Mouse (Mus musculus) kidney, adult 8-10 months (tissue): ENCODE measurements around the gene Rad51d.
A peak's percentile ranks its signal among the peaks of the same experiment; 100 is the strongest.
"Not testable (repeated sequence)": the region's sequence is repeated elsewhere in the genome, so short reads cannot be mapped to it uniquely, and the experiment has no call there.

Experiments
- DNase-seq, 2 experiments: peaks; one replicate each; pipeline ENCODE4 v3.0.0; 2022

The Rad51d gene

GRCm38 (mm10) chr11:82890342-82890762 is at the start of gene Rad51d:
Rad51d (minus strand) TSS chr11:82890614.
- peak; percentile 93 to 96 for DNase-seq

DNA sequence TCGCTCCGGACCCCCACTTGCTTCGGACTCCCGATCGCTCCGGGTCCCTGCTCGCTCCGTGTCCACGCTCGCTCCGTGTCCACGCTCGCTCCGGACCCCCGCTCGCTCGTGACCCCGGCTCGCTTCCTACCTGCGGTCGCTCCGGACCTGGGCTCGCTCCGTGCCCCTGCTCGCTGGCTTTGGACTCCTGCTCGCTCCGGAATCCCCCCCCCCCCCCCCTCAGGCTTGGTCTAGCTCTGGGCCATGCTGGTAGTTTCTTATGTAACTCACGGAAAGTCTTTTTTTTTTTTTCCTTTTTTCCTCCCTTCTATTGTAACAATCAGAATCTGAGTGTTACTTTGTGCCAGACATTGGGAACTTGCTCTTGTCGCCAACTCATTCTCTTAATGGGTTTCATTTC is 42.8 kb upstream of the Rad51d start:
- DNase-seq = no peak

DNA sequence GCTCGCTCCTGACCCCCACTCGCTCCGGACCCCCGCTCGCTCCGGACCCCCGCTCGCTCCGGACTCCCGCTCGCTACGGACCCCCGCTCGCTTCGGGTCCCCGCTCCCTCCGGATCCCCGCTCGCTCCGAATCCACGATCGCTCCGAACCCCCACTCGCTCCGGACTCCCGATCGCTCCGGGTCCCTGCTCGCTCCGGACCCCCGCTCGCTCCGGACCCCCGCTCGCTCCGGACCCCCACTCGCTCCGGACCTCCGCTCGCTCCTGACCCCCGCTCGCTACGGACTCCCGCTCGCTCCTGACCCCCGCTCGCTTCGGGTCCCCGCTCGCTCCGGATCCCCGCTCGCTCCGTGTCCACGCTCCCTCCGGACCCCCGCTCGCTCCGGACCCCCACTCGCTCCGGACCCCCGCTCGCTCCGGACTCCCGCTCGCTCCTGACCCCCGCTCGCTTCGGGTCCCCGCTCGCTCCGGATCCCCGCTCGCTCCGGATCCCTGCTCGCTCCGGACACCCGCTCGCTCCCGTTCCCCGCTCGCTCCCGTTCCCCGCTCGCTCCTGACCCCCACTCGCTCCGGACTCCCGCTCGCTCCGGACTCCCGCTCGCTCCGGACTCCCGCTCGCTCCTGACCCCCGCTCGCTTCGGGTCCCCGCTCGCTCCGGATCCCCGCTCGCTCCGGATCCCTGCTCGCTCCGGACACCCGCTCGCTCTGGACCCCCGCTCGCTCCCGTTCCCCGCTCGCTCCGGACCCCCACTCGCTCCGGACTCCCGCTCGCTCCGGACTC is 41.4 kb upstream of the Rad51d start:
- not testable (repeated sequence) for DNase-seq

DNA sequence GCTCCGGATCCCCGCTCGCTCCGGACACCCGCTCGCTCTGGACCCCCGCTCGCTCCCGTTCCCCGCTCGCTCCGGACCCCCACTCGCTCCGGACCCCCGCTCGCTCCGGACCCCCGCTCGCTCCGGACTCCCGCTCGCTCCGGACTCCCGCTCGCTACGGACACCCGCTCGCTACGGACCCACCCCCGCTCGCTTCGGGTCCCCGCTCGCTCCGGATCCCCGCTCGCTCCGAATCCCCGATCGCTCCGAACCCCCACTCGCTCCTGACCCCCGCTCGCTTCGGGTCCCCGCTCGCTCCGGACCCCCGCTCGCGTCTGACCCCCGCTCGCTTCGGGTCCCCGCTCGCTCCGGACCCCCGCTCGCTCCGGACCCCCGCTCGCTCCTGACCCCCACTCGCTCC is 40.7 kb upstream of the Rad51d start:
- DNase-seq = not testable (repeated sequence)

GRCm38 (mm10) chr11:82930391-82930955 is 40.1 kb upstream of the Rad51d start:
- DNase-seq = not testable (repeated sequence)

DNA sequence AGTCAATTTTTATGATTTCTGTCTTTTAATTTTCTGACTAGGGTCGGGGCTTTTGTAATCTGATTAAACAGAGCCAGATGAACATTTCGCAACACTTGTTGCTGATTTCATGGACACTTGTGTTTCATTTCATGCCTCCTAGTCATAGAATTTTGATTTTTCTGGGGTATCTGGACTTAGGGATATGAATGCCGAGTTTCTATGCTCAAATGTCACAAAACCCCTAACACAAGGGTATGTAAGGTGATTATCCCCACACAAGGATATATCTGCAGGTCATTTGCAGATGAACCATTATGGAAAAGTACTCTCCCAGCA is 39.2 kb upstream of the Rad51d start:
- no peak for DNase-seq

- DNase-seq = no peak
Measured at GRCm38 (mm10) chr11:82928897-82929632, 38.7 kb upstream of the Rad51d start.

DNA sequence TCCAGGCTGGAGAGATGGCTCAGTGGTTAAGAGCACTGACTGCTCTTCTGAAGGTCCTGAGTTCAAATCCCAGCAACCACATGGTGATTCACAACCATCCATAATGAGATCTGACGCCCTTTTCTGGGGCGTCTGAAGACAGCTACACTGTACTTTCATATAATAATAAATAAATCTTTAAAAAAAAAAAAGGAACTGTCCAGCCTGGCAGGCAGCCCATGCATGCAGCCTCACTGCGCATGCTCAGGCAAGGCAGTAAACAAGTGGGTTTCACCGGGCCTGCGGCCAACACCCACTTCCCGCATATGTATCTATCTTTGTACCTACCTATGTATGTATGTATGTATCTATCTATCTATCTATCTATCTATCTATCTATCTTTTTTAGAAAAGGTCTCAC is 33.5 kb upstream of the Rad51d start:
- DNase-seq = not testable (repeated sequence)

DNA sequence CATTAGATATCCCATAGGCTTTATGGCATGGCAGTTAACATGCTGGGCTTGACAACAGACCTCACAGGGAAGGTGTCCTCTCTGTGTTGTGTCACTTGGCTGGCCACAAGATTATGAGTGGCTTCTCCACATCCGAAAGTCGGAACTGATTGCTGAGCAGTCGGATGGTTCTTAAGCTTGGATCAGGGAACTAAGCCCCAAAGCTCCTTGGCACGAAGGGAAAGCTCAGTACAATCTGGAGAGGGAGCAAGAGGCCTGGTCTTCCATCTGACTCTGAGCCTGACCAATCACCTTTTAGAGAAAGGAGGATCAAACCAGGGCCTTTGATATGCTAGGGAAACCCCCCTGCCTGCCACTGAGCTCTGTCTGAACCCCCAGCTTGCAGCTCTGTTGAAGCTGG is 31.3 kb upstream of the Rad51d start:
- no peak for DNase-seq

DNA sequence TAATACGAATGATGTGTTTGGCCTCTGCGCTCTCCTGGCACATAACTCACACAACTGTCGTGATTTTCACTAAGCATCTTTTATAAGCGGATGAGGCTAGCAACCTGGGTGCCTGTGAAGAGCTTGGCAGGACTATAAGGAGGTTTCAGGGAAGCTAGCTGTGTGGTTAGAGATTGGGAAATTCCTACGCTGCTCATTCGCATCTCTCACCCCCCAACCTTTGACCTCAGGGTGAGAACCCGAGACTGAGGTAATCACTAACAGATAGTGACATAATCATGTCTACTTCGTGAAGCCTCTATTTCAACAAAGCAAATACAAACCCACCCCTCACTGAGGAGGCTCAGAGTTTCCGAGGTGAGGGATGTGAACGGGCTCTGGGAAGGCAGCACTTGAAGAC is 30.4 kb upstream of the Rad51d start:
- DNase-seq = no peak

GRCm38 (mm10) chr11:82914711-82915352 is 24.4 kb upstream of the Rad51d start:
- DNase-seq = peak; percentile 45 to 76

DNA sequence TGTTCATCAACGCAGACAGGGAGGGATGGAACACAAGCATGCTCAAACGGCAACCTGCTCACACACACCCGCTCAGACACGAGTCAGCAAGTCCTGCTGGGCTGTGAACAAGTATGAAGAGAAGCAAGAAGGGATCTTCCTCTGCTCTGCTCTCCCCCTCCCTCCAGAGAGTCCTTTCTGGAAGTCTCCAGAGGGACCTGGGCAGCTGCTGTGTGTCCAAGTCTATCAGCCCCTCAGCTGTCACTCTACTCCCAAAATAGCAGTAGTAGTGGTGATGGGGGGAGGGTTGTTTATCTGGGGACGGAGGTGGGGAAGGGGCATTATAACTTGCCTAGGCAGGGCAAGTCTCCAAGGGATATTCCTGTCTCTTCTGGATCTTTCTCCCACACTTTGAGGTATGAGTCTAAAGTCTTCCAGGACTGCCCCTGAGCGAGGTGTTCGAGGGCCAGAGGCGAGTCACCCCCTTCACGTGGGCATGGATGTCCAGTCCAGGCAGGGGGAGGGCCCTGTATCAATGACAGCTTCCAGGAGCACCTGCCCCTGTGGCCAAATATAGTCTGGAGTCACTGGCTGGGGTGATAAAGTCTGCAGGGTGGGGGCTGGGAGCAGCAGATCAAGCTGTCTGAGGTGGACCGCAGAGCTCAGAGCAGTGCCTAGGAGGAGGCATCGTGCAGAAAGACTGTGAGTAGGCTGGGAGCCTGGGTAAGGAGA is 20.4 kb upstream of the Rad51d start:
- no peak for DNase-seq

- DNase-seq = no peak
Measured at GRCm38 (mm10) chr11:82910250-82910649, 19.8 kb upstream of the Rad51d start, which contains the start of gene Unc45b. Unc45b (plus strand) TSS chr11:82910550.

DNA sequence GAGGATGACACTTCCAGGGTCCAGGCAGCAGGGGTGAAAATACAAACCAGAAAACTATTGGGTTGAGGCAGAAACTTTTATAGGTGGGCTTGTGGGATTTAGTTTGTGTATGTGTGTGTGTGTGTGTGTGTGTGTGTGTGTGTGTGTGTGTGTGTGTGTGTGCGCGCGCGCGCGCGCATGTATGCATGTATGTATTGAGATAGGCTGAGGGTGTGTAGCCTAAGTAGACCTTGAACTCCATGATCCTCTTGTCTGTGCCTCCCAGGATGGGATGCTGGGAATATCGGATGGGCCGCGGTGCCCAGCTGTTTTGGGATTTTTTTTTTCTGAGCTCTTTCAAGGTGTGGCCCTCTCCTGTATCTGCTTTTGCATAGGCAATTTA is 18.2 kb upstream of the Rad51d start:
- DNase-seq = no peak

GRCm38 (mm10) chr11:82907651-82908607 is 17.5 kb upstream of the Rad51d start, which contains the start of gene Nle1:
Nle1 (minus strand) TSS chr11:82908411.
- peak; percentile 80 to 90 for DNase-seq

- DNase-seq = no peak
Measured at GRCm38 (mm10) chr11:82905816-82906215, 15.4 kb upstream of the Rad51d start.

GRCm38 (mm10) chr11:82904952-82905351 is 14.5 kb upstream of the Rad51d start:
- no peak for DNase-seq

- DNase-seq = no peak
Measured at GRCm38 (mm10) chr11:82901606-82902310, 11.3 kb upstream of the Rad51d start.

DNA sequence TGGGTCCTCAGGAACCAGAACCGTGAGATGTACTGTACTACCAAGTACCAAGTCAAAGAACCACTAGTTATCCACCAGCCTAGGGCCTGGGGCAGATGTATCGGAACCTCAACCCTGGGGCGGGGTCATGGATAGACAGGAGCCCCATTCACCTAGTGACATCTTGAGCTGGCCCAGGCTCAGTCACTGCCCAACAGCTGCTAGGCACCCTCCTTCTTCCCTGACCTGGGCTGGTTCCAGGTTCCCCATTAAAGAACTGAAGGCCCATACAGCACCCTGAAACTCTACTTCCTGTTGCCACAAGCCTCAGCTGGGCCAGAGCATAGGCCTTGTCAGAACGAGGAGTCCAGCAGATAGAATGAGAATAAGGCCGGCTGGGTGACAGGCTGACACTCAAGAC is 9.3 kb upstream of the Rad51d start:
- DNase-seq = no peak

DNA sequence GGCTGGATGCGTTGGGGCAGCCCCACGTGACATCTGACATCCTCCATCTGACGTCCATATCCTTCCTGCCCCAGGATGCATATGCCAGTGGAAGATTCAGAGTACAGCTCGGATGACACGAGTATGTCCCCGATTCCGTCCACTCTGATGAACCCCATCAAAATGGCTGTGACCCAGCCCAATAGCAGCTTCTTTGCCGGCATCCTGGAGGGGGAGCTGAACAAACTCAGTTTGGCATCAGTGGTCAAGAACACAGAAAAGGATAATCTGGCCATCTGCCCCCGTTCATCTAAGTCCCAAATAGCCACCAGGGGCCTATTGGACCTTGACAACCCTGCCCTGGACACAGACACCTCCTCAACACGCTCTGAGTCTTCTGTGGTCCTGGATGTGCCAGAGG is 7.1 kb upstream of the Rad51d start:
- peak in 1 of 2 experiments; percentile 11 for DNase-seq

GRCm38 (mm10) chr11:82891936-82892335 is 1.5 kb upstream of the Rad51d start, which contains the start of gene Fndc8:
Fndc8 (plus strand) TSS chr11:82892124.
- no peak for DNase-seq
